Mouse (Mus musculus) heart, embryonic 11.5 days (tissue): ENCODE results near the gene Trim72. TPM values are rescaled to one million over a fixed set of nuclear protein-coding genes. Genes with fewer than 3 reads are reported as not detected.
A peak's percentile ranks its signal among the peaks of the same experiment; 100 is the strongest.
"Not testable (repeated sequence)": the region's sequence is repeated elsewhere in the genome, so short reads cannot be mapped to it uniquely, and the experiment has no call there.

Experiments
- ATAC-seq: fragments of 200-750 bp; cut with Nextera tagmentation; replicated peaks from 2 replicates; pipeline ENCODE4 v1.8.0; 2017; ENCODE audit warnings: moderate library complexity; ENCODE audit not compliant: insufficient number of reproducible peaks, low FRiP score, low TSS enrichment
- H3K27ac ChIP-seq: fragments of 300-500 bp; sonication (generic); 2 replicates; pipeline ENCODE4 v1.5.1; 2014; ENCODE audit warnings: mild to moderate bottlenecking, low read depth, low read length
- H3K27me3 ChIP-seq: fragments of 300-500 bp; sonication (generic); 2 replicates; pipeline ENCODE4 v1.6.1; 2014; ENCODE audit warnings: mild to moderate bottlenecking, low read length, mixed read lengths; ENCODE audit not compliant: control insufficient read depth, insufficient read depth
- H3K36me3 ChIP-seq: fragments of 300-500 bp; sonication (generic); 2 replicates; pipeline ENCODE4 v1.6.1; 2014; ENCODE audit warnings: mild to moderate bottlenecking, low read length, moderate library complexity, mixed read lengths; ENCODE audit not compliant: control insufficient read depth, insufficient read depth
- H3K4me1 ChIP-seq: fragments of 300-500 bp; sonication (generic); 2 replicates; pipeline ENCODE4 v1.6.1; 2014; ENCODE audit warnings: low read length; ENCODE audit not compliant: control insufficient read depth, insufficient read depth
- H3K4me2 ChIP-seq: fragments of 300-500 bp; sonication (generic); 2 replicates; pipeline ENCODE4 v1.6.1; 2014; ENCODE audit warnings: mild to moderate bottlenecking, moderate library complexity
- H3K4me3 ChIP-seq: fragments of 300-500 bp; sonication (generic); 2 replicates; pipeline ENCODE4 v1.5.1; 2014; ENCODE audit warnings: low read depth, low read length
- H3K9ac ChIP-seq: fragments of 300-500 bp; sonication (generic); 2 replicates; pipeline ENCODE4 v1.6.1; 2014; ENCODE audit warnings: mild to moderate bottlenecking, low read depth, low read length, moderate library complexity
- H3K9me3 ChIP-seq: fragments of 300-500 bp; sonication (generic); replicated peaks from 2 replicates; pipeline ENCODE4 v1.6.1; 2016; ENCODE audit warnings: low read length; ENCODE audit not compliant: control insufficient read depth
- WGBS: fragments of 180-500 bp; shearing (Covaris S2); extraction: QIAGEN DNeasy Blood & Tissue Kit; methylation state at CpG from one replicate; pipeline ENCODE4 v1.1.7; 2014; ENCODE audit not compliant: insufficient replicate concordance; 5-methylcytosine and 5-hydroxymethylcytosine counted together
- polyA plus RNA-seq: library from polyadenylated mRNA; unstranded; fragments of >200 nt; fragmentation: Nextera tagmentation; extraction: Ambion mirVana; gene quantifications from 2 replicates; pipeline ENCODE4 v1.2.1, GENCODE M21; 2014

The Trim72 gene
- polyA plus RNA-seq, 1 experiment from 2014 or later: 0.69 TPM

GRCm38 (mm10) chr7:128004150-128004486 lies 369 bp downstream of the Trim72 start:
- Histone ChIP-seq H3K27me3 (peaks cover 14% of the 10 kb centered on the region), H3K4me1 (peaks cover 17% of the 10 kb centered on the region), H3K27ac (peak overlapping the region; percentile 4; the same call in 1 of the 2 replicates), H3K4me2 (peak overlapping the region; percentile 58), H3K9ac (no peak overlapping the region), H3K36me3 (no peaks in the 10 kb centered on the region), H3K4me3 (no peak overlapping the region), H3K9me3 (no peaks in the 10 kb centered on the region)
- 38% methylated on average over 5 of the region's 5 CpGs for WGBS
- 0 out of 2 replicates have a peak, but pooled peaks have one; percentile 50 for ATAC-seq

GRCm38 (mm10) chr7:128004487-128005362 lies 976 bp downstream of the Trim72 start:
- 21% methylated on average over 35 of the region's 35 CpGs for WGBS
- Histone ChIP-seq H3K4me1 (peaks cover 23% of the 10 kb centered on the region), H3K4me2 (peak overlapping the region; percentile 58), H3K27ac (peak overlapping the region; percentile 4; the same call in 1 of the 2 replicates), H3K27me3 (peaks cover 14% of the 10 kb centered on the region), H3K9ac (peak overlapping the region; percentile 54), H3K9me3 (no peaks in the 10 kb centered on the region), H3K36me3 (no peaks in the 10 kb centered on the region), H3K4me3 (peak overlapping the region; percentile 29)
- ATAC-seq: no peak

DNA sequence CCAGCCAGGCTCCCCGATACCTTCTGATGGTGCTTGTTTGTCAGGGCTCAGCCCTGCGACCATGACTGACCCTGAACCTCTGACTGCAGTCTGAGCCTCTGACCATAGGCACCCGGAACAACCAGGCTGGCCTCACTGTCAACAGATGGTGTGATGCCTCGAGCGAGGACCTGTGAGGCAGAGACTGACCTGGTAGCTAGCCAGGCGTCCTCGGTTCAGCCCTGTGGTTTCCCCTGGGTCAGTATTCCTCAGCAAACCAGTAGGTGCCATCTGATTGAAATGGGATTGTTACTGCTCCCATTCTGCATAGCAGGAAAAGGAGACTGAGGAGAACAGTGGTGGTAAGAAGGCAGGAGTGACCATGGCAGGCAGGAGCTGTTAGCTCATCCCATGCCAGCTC lies 2.4 kb downstream of the Trim72 start:
- H3K27me3 ChIP-seq: peaks cover 22% of the 10 kb centered on the region
- no peak overlapping the region for H3K27ac ChIP-seq
- no peak for ATAC-seq
- no peak overlapping the region for H3K9ac ChIP-seq
- H3K4me3 ChIP-seq: no peak overlapping the region
- no peaks in the 10 kb centered on the region for H3K9me3 ChIP-seq
- H3K4me2 ChIP-seq: no peak overlapping the region
- WGBS: 69% methylated on average over 7 of the region's 7 CpGs
- no peaks in the 10 kb centered on the region for H3K36me3 ChIP-seq
- H3K4me1 ChIP-seq: peaks cover 27% of the 10 kb centered on the region

DNA sequence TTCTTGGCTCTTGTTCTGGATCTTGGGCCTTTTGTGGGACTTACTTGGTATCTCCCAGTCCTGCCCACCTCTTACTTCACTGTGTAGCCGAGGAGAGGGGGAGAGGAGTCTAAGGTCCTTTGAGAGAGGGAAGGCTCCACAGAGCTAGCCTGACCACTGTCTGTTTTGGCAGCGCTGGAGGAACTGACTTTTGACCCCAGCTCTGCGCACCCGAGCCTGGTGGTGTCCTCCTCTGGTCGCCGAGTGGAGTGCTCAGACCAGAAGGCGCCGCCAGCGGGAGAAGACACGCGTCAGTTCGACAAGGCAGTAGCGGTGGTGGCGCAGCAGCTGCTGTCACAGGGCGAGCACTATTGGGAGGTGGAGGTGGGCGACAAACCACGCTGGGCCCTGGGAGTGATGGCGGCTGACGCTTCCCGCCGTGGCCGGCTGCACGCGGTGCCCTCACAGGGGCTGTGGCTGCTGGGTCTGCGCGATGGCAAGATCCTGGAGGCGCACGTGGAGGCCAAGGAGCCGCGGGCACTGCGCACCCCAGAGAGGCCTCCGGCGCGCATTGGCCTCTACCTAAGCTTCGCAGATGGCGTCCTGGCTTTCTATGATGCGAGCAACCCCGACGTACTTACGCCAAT lies 6.1 kb downstream of the Trim72 start:
- ATAC-seq: no peak
- Histone ChIP-seq H3K4me3 (peak overlapping the region; percentile 12; the same call in 1 of the 2 replicates), H3K4me1 (peaks cover 14% of the 10 kb centered on the region; the same call in 1 of the 2 replicates), H3K27ac (no peak overlapping the region), H3K9me3 (no peaks in the 10 kb centered on the region), H3K36me3 (no peaks in the 10 kb centered on the region), H3K9ac (no peak overlapping the region), H3K4me2 (peak overlapping the region; percentile 56), H3K27me3 (peaks cover 16% of the 10 kb centered on the region)
- 35% methylated on average over 40 of the region's 40 CpGs for WGBS

DNA sequence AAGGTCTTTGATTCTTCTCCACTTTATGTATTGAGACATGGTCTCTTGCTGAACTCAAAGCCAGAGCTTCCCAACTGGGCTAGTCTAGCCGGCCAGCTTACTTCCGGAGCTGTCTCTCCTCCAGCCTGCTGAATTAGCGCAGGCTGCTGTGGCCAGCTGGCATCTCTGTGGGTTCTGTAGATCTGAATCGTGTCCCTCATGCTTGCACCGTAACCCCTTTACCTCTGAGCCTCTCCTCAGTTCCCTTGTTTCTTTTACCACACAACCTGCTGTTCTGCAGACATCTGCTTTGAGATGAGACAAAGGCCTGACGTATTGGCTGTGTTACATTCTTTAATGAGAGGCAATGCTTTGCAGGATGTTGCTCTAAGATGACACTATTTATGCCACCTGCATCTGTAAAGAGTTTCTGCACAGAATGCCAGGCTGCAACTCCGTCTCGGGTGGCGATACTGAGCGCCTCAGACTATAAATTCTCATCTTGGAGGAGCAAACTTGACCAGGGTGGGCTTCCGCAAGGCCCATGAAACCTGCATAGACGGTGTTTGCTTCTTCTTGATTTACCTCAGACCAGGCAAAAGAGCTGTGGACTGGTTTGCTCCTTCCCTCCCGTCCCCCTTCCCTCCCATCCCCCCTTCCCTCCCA lies 8.5 kb downstream of the Trim72 start:
- H3K27ac ChIP-seq: no peak overlapping the region
- no peaks in the 10 kb centered on the region for H3K36me3 ChIP-seq
- peaks cover 10% of the 10 kb centered on the region; the same call in 1 of the 2 replicates for H3K4me1 ChIP-seq
- H3K9me3 ChIP-seq: no peaks in the 10 kb centered on the region
- no peak for ATAC-seq
- no peak overlapping the region for H3K9ac ChIP-seq
- H3K27me3 ChIP-seq: peaks cover 8% of the 10 kb centered on the region
- H3K4me2 ChIP-seq: no peak overlapping the region
- 81% methylated on average over 13 of the region's 13 CpGs for WGBS
- no peak overlapping the region for H3K4me3 ChIP-seq

- 84% methylated on average over 13 of the region's 13 CpGs for WGBS
- H3K9ac ChIP-seq: no peak overlapping the region
- no peak for ATAC-seq
- peaks cover 10% of the 10 kb centered on the region; the same call in 1 of the 2 replicates for H3K4me1 ChIP-seq
- H3K27me3 ChIP-seq: peaks cover 8% of the 10 kb centered on the region
- H3K36me3 ChIP-seq: no peaks in the 10 kb centered on the region
- H3K27ac ChIP-seq: no peak overlapping the region
- H3K9me3 ChIP-seq: no peaks in the 10 kb centered on the region
- H3K4me2 ChIP-seq: no peak overlapping the region
- H3K4me3 ChIP-seq: no peak overlapping the region
Measured at GRCm38 (mm10) chr7:128013116-128013515, 9.4 kb downstream of the Trim72 start.

DNA sequence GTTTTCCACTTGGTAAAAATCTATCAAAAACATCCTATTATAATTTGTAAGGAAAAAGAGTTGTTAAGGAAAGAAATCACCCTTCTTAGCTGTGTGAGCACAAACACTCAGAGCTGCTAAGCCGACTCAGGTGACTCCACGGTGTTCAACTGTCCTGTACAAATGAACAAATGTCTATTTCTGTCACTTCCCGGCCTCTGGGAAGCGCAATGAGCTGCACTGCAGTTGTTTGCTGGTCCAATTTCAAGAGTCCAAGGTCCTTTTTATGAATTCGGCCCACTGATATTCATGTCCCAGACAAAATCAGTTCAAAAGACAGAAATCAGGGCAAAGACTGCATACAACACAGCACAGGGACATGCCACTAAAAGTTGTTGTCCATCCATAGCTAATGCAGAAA lies 12.4 kb downstream of the Trim72 start:
- H3K4me2 ChIP-seq, H3K27ac ChIP-seq, H3K9me3 ChIP-seq, H3K4me1 ChIP-seq, H3K36me3 ChIP-seq, H3K27me3 ChIP-seq, ATAC-seq, H3K4me3 ChIP-seq, H3K9ac ChIP-seq: not testable (repeated sequence)
- WGBS: 69% methylated on average over 5 of the region's 5 CpGs

GRCm38 (mm10) chr7:128016650-128017049 lies 12.9 kb downstream of the Trim72 start:
- no peak overlapping the region for H3K4me3 ChIP-seq
- 84% methylated on average over 6 of the region's 6 CpGs for WGBS
- H3K4me2 ChIP-seq: no peak overlapping the region
- no peak for ATAC-seq
- no peak overlapping the region for H3K27ac ChIP-seq
- no peaks in the 10 kb centered on the region for H3K4me1 ChIP-seq
- H3K9me3 ChIP-seq: no peaks in the 10 kb centered on the region
- H3K9ac ChIP-seq: no peak overlapping the region
- H3K36me3 ChIP-seq: no peaks in the 10 kb centered on the region
- H3K27me3 ChIP-seq: no peaks in the 10 kb centered on the region
